Mouse (Mus musculus): ENCODE data around the gene Egfl7. TPM values are rescaled to one million over a fixed set of nuclear protein-coding genes. Genes with fewer than 3 reads are reported as not detected.

The Egfl7 gene
- polyA plus RNA-seq, 1 experiment from 2014 or later = 64.8 TPM

DNA sequence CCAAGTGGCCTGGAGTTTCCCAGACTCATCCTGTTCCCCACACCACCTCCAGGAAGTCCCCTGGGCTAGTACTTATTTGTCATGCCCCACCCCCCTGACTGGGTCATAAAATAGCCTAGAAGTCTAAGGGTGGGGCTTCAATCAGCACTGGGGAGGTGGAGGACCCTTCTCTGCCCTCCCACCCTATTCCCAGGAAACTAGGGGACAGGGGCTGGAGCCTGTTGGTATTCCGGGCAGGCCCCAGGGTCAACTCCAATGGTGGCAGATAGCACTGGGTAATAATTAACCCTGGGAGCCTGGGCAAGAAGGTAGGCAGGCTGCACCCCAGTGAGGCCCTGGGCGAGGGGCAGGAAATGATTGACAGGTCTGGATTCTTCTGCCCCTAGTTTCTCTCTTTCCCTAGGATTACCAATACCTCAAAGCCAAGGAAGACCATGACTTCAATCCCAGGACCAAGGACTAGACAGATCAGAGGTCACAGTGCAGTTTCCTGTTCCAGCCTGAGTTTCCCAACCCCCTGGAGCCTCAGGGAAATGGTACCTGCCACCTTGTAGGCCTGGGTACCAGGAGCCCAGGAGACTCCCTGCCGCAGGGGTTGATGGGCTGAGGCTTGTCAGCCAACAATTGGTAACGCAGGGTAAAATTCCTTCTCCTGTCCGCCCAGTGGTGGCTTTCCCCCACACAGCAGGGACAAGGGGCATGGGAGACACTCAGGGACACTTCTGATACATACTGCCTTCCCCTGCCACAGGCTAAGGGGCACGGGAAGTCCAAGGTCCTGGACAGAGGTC is 15.3 kb downstream of the Egfl7 start:
- no peak overlapping the region for H3K4me2 ChIP-seq (replicated peaks)
- H3K4me3 ChIP-seq = no peak overlapping the region
- no peaks in the 10 kb centered on the region for H3K36me3 ChIP-seq
- no peaks in the 10 kb centered on the region for H3K9me3 ChIP-seq
- 82% methylated on average over 6 of the region's 6 CpGs for WGBS
- H3K27me3 ChIP-seq = 0 out of 2 replicates have a peak, but pooled peaks cover 3% of the 10 kb centered on the region
- H3K27ac ChIP-seq (replicated peaks) = no peak overlapping the region
- no peak for ATAC-seq (ENCODE audit: low FRiP score, low read depth)
- H3K9ac ChIP-seq (replicated peaks) = no peak overlapping the region
- no peaks in the 10 kb centered on the region for H3K4me1 ChIP-seq

DNA sequence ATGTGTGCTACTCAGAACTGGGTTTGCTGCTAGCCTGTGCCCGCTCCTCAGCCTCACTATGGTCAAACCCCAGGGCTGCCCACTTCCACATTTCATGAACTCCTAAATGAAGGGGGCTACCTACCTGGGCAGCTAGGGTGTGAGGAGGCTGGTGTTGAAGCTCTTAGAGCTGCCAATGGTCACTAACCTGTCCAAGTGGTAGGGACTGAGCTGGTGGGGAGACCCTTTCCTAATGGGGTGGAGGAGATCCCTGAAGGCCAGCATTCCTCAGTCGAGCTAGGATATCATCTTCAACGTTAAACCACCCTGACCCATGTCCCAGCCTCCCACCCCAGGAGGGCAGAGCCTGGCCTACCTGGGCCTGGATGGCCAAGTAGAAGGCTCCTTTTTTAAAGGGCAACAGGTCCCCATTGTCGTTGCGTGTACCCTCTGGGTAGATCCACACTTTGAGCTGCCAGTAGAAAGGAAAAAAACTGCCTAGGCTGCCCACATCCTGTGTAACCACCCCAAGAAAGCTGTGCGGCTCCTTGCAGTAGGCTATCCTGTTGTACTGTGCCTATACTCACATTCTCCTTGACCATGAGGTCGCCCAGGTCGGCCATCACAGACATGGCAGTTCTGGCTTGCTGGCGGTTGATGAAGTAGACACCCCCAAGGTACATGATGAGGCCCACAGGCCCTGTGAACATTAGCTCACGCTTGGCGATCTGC is 16.1 kb downstream of the Egfl7 start:
- no peak overlapping the region for H3K27ac ChIP-seq (replicated peaks)
- H3K9ac ChIP-seq (replicated peaks) = no peak overlapping the region
- no peaks in the 10 kb centered on the region for H3K36me3 ChIP-seq
- H3K27me3 ChIP-seq = 0 out of 2 replicates have a peak, but pooled peaks cover 3% of the 10 kb centered on the region
- H3K4me1 ChIP-seq = no peaks in the 10 kb centered on the region
- H3K9me3 ChIP-seq = no peaks in the 10 kb centered on the region
- no peak for ATAC-seq (ENCODE audit: low FRiP score, low read depth)
- WGBS = 88% methylated on average over 11 of the region's 11 CpGs
- no peak overlapping the region for H3K4me3 ChIP-seq
- no peak overlapping the region for H3K4me2 ChIP-seq (replicated peaks)

DNA sequence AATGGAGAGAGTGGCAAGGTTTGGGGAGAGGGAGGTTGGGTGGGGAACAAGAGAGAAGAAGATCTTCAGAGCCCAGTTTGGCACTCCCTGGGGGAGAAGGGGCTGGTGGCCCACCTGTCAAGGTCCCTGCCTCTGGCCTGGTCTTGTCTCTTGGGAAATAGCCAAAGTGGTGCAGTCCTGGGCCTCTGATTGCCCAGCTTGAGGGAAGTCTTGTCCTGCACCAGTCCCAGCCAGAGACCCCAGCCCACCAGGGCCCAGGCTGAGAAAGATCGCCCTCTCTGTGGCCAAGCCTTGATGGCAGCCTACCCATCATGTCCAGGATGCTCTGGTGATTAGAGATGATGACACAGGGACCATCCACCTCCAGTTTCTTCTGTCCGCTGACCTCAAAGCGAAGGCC is 17.1 kb downstream of the Egfl7 start:
- 90% methylated on average over 3 of the region's 3 CpGs for WGBS

DNA sequence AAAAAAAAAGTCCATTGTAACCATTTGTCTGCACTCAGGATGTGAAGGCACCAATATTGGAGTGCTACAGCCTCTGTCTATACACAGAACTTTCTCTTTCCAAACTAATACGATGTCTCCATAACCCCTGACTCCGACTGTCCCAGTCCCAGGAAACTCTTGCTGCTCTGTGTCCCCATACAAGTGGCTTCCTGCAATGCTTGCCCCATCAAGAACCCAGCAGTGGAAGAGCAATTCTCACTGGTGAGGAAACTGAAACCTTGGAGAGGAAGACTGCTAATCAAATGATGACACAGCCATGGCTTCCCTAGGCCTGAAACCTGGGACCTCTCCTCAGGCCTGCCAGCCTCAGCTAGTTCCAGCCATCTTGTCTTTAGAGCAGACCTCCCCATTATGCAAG is 18.0 kb downstream of the Egfl7 start:
- Histone ChIP-seq H3K4me3 (no peak overlapping the region), H3K9me3 (no peaks in the 10 kb centered on the region), H3K27ac (replicated peaks) (no peak overlapping the region), H3K4me1 (no peaks in the 10 kb centered on the region), H3K4me2 (replicated peaks) (no peak overlapping the region), H3K36me3 (no peaks in the 10 kb centered on the region), H3K27me3 (peaks cover 8% of the 10 kb centered on the region), H3K9ac (replicated peaks) (no peak overlapping the region)
- 93% methylated on average over 2 of the region's 2 CpGs for WGBS
- ATAC-seq (ENCODE audit: low FRiP score, low read depth) = no peak

More for the DNA sequence above, 17.1 kb downstream of the Egfl7 start:
- H3K9me3 ChIP-seq = no peaks in the 10 kb centered on the region
- ATAC-seq (ENCODE audit: low FRiP score, low read depth) = no peak
- no peaks in the 10 kb centered on the region for H3K4me1 ChIP-seq
- no peak overlapping the region for H3K27ac ChIP-seq (replicated peaks)
- H3K4me2 ChIP-seq (replicated peaks) = no peak overlapping the region
- H3K4me3 ChIP-seq = no peak overlapping the region
- H3K27me3 ChIP-seq = 0 out of 2 replicates have a peak, but pooled peaks cover 3% of the 10 kb centered on the region
- H3K36me3 ChIP-seq = no peaks in the 10 kb centered on the region
- H3K9ac ChIP-seq (replicated peaks) = no peak overlapping the region

DNA sequence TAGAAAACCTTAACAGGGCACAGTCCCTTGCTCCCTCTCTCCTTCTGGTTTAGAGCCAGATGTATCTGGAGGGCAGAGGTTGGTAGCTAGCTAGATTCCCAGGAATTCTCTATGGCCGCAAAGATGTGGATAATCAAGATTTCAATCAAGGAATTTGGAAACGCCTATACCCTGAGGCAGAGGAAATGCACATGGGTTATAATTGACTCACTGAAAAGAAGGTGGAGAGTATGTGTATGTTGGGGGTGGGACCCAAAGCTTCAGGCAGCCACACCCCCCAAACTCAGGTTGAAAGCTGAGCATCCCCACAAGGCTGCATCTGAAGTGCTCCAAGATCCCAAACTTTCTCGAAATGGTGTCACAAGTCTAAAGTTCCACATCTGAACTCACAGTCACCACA is 18.6 kb downstream of the Egfl7 start:
- Histone ChIP-seq H3K9me3 (no peaks in the 10 kb centered on the region), H3K27ac (replicated peaks) (no peak overlapping the region), H3K4me2 (replicated peaks) (no peak overlapping the region), H3K4me3 (no peak overlapping the region), H3K27me3 (peaks cover 14% of the 10 kb centered on the region), H3K4me1 (peaks cover 3% of the 10 kb centered on the region), H3K9ac (replicated peaks) (no peak overlapping the region), H3K36me3 (no peaks in the 10 kb centered on the region)
- no peak for ATAC-seq (ENCODE audit: low FRiP score, low read depth)
- WGBS = 93% methylated on average over 3 of the region's 3 CpGs

DNA sequence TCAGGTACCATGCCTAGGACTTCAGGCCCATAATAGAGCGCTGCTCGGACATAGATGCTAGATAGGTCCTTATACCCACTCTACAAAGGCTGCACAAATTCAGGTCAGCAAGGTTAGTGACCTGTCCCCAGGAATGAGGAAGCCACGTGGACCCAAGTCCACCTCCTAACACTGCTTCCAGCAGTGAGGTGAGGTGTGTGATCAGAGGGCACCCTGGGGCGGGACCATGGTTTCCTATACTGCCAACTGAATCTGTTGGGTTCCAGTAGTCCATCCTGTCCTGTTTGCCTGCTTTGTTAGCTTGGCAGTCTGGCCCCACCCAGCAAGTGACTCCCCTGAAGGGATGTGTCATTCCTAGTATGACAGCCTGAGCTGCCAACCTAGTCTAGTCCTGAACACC is 20.2 kb downstream of the Egfl7 start:
- Histone ChIP-seq H3K36me3 (no peaks in the 10 kb centered on the region), H3K4me2 (replicated peaks) (no peak overlapping the region), H3K27me3 (peaks cover 29% of the 10 kb centered on the region), H3K27ac (replicated peaks) (no peak overlapping the region), H3K9ac (replicated peaks) (no peak overlapping the region), H3K9me3 (no peaks in the 10 kb centered on the region), H3K4me1 (peaks cover 14% of the 10 kb centered on the region), H3K4me3 (no peak overlapping the region)
- ATAC-seq (ENCODE audit: low FRiP score, low read depth) = no peak
- WGBS = 91% methylated on average over 4 of the region's 4 CpGs

DNA sequence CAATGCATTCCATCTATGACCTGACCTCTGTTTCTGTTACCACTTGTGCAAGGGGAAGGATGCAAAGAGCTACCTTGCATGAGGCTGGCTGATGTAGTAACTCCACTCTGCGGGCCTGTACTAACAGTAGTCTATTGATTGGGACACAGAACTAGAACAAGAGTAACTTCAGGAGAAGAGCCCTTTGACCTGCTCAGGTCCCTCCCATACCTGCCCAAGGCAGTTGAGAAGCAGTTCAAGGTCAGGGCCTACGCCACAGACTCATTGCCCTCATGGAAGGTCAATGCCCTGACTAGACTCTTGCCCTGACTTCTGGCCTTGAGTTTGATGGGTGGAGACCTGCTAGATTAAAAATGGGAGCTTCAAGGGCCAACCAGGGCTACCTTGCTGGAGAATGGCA is 20.9 kb downstream of the Egfl7 start:
- peaks cover 14% of the 10 kb centered on the region for H3K4me1 ChIP-seq
- H3K4me2 ChIP-seq (replicated peaks) = no peak overlapping the region
- no peaks in the 10 kb centered on the region for H3K9me3 ChIP-seq
- 92% methylated on average over 2 of the region's 2 CpGs for WGBS
- H3K27me3 ChIP-seq = peaks cover 34% of the 10 kb centered on the region
- H3K36me3 ChIP-seq = no peaks in the 10 kb centered on the region
- H3K27ac ChIP-seq (replicated peaks) = no peak overlapping the region
- H3K4me3 ChIP-seq = no peak overlapping the region
- no peak for ATAC-seq (ENCODE audit: low FRiP score, low read depth)
- no peak overlapping the region for H3K9ac ChIP-seq (replicated peaks)

DNA sequence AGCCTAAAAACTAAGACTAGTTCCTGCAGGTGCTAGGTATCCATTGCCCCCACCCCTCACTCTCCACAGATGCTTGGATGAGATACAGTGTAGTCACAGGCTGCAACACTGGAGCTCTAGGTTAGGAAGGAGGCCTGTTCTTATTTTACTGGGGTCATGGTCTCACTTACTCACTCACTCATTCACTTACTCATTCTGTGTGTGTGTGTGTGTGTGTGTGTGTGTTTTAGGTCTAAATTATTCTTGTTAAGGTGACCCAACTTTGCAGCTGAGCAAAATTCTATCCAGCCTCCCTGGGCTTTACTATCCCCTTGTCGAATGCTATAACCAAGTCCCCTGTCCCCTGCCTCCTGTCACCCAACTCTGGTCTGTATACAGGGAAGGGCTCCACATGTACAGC is 21.8 kb downstream of the Egfl7 start:
- no peaks in the 10 kb centered on the region for H3K36me3 ChIP-seq

DNA sequence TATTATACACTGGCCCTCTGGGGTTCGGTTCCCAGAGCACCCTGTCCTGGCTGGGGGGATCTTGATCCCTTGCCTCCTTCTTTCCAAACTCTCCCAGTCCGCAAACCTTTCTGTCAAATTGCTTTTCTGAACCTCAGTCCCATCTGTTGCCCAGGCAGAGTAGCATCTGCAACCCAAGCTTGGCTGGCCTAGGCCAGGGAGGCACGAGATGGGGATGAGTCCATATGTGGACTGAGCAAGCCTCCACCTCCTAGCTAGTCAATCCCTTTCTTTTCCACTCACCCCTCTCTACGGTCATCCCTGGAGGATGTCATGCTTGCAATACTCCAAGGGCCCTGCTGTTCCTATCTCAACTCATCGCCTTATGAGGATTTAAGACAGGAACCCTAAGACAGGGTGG is 22.8 kb downstream of the Egfl7 start:
- Histone ChIP-seq H3K9me3 (no peaks in the 10 kb centered on the region), H3K9ac (replicated peaks) (no peak overlapping the region), H3K27me3 (peaks cover 44% of the 10 kb centered on the region), H3K4me3 (no peak overlapping the region), H3K4me1 (peaks cover 14% of the 10 kb centered on the region), H3K36me3 (no peaks in the 10 kb centered on the region), H3K27ac (replicated peaks) (no peak overlapping the region), H3K4me2 (replicated peaks) (no peak overlapping the region)
- WGBS = 87% methylated on average over 5 of the region's 5 CpGs
- ATAC-seq (ENCODE audit: low FRiP score, low read depth) = no peak

More for the DNA sequence above, 21.8 kb downstream of the Egfl7 start:
- H3K27ac ChIP-seq (replicated peaks) = no peak overlapping the region
- no peak overlapping the region for H3K4me2 ChIP-seq (replicated peaks)
- 93% methylated on average over 1 of the region's 1 CpGs for WGBS
- no peaks in the 10 kb centered on the region for H3K9me3 ChIP-seq
- H3K27me3 ChIP-seq = peaks cover 44% of the 10 kb centered on the region
- no peak for ATAC-seq (ENCODE audit: low FRiP score, low read depth)
- H3K9ac ChIP-seq (replicated peaks) = no peak overlapping the region
- H3K4me1 ChIP-seq = peaks cover 14% of the 10 kb centered on the region
- H3K4me3 ChIP-seq = no peak overlapping the region

DNA sequence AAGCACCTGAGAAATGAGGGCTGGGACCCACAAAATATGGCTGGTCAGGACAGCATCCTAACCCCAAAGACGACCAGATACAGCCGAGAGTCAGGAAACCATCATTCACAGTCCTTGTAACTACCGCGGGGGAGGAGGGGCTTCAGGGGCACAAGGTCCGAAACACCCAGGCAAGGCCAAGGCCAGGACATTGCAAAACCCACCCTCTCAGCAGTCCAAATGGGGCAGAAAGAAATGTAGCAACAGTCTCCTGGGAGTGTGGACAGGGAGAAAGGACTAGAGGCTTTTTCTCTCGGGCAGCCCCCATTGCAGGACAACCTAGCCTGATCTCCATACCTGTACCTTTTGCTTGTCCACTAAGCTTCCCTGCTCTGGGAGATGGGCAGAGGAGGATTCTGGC is 23.3 kb downstream of the Egfl7 start:
- Histone ChIP-seq H3K27me3 (peaks cover 46% of the 10 kb centered on the region), H3K36me3 (no peaks in the 10 kb centered on the region), H3K9ac (replicated peaks) (0 out of 2 replicates have a peak overlapping the region, but pooled peaks have one; percentile 56), H3K4me3 (peak overlapping the region; percentile 55), H3K9me3 (no peaks in the 10 kb centered on the region), H3K4me1 (peaks cover 14% of the 10 kb centered on the region), H3K27ac (replicated peaks) (no peak overlapping the region), H3K4me2 (replicated peaks) (peak overlapping the region; percentile 64)
- no peak for ATAC-seq (ENCODE audit: low FRiP score, low read depth)
- 31% methylated on average over 6 of the region's 6 CpGs for WGBS

- H3K27me3 ChIP-seq = peaks cover 46% of the 10 kb centered on the region
- WGBS = under 1% methylated on average over 72 of the region's 103 CpGs
- ATAC-seq (ENCODE audit: low FRiP score, low read depth) = peak; percentile 71; the same call in 1 of the 2 replicates
- peak within 1 kb of the TSS; percentile 64 for H3K4me2 ChIP-seq (replicated peaks)
- H3K9me3 ChIP-seq = no peaks in the 10 kb centered on the region
- H3K4me1 ChIP-seq = peaks cover 14% of the 10 kb centered on the region
- H3K4me3 ChIP-seq = peak within 1 kb of the TSS; percentile 55
- H3K27ac ChIP-seq (replicated peaks) = 0 out of 2 replicates have a peak within 1 kb of the TSS, but pooled peaks have one; percentile 5
- H3K9ac ChIP-seq (replicated peaks) = peak within 1 kb of the TSS; percentile 56
- H3K36me3 ChIP-seq = no peaks in the 10 kb centered on the region
Observed at GRCm38 (mm10) chr2:26603720-26604671, 24.2 kb downstream of the Egfl7 start, which contains the start of gene Agpat2. Gene Agpat2, minus strand, starts transcription at chr2:26604417.
